Mouse (Mus musculus) cerebellum, adult 8-10 months (tissue): ENCODE results near the gene Sp1.

Experiments used
- DNase-seq: peaks from one replicate; pipeline ENCODE4 v3.0.0; 2022

The Sp1 gene

GRCm38 (mm10) chr15:102446448-102446847 lies 40.5 kb downstream of the Sp1 start:
- DNase-seq = no peak

GRCm38 (mm10) chr15:102449366-102449765 lies 43.4 kb downstream of the Sp1 start:
- no peak for DNase-seq

- DNase-seq = no peak
Measured at GRCm38 (mm10) chr15:102450928-102451327, 45.0 kb downstream of the Sp1 start.

- DNase-seq = no peak
Measured at GRCm38 (mm10) chr15:102451666-102452430, 45.9 kb downstream of the Sp1 start.

- DNase-seq = no peak
Measured at GRCm38 (mm10) chr15:102455993-102456392, 50.0 kb downstream of the Sp1 start.

- no peak for DNase-seq
Measured at GRCm38 (mm10) chr15:102458050-102458736, 52.2 kb downstream of the Sp1 start.

GRCm38 (mm10) chr15:102458904-102459317 lies 53.0 kb downstream of the Sp1 start, which contains the start of gene Prr13:
TSS of gene Prr13 (plus strand) at chr15:102459028.
- peak; percentile 95 for DNase-seq

GRCm38 (mm10) chr15:102459381-102459780 lies 53.4 kb downstream of the Sp1 start:
- no peak for DNase-seq

GRCm38 (mm10) chr15:102459847-102460246 lies 53.9 kb downstream of the Sp1 start:
- DNase-seq = no peak

GRCm38 (mm10) chr15:102460409-102460808 lies 54.5 kb downstream of the Sp1 start:
- no peak for DNase-seq

GRCm38 (mm10) chr15:102460971-102461370 lies 55.0 kb downstream of the Sp1 start:
- no peak for DNase-seq

- no peak for DNase-seq
Measured at GRCm38 (mm10) chr15:102461430-102462075, 55.6 kb downstream of the Sp1 start.

GRCm38 (mm10) chr15:102463666-102464065 lies 57.7 kb downstream of the Sp1 start:
- no peak for DNase-seq

- DNase-seq = no peak
Measured at GRCm38 (mm10) chr15:102468675-102469370, 62.9 kb downstream of the Sp1 start.

- DNase-seq = peak; percentile 94
Measured at GRCm38 (mm10) chr15:102470183-102470604, 64.3 kb downstream of the Sp1 start, which contains the start of gene Pcbp2. TSS of gene Pcbp2 (plus strand) at chr15:102470539.

GRCm38 (mm10) chr15:102470605-102471294 lies 64.8 kb downstream of the Sp1 start:
- peak; percentile 79 for DNase-seq

GRCm38 (mm10) chr15:102471295-102471645 lies 65.3 kb downstream of the Sp1 start:
- no peak for DNase-seq

- no peak for DNase-seq
Measured at GRCm38 (mm10) chr15:102471727-102472126, 65.8 kb downstream of the Sp1 start.

- DNase-seq = no peak
Measured at GRCm38 (mm10) chr15:102473246-102473645, 67.3 kb downstream of the Sp1 start.

- DNase-seq = no peak
Measured at GRCm38 (mm10) chr15:102474520-102474919, 68.6 kb downstream of the Sp1 start.

- DNase-seq = no peak
Measured at GRCm38 (mm10) chr15:102483136-102483535, 77.2 kb downstream of the Sp1 start.

GRCm38 (mm10) chr15:102485853-102486252 lies 79.9 kb downstream of the Sp1 start:
- no peak for DNase-seq
